Mouse (Mus musculus) spleen, embryonic (tissue): ENCODE results near the gene Ccdc92.

Experiments
- CTCF ChIA-PET: fragments of 350-600 bp; sonication (Branson Sonifier 250); formaldehyde crosslinking; loops from one replicate; lab custom pipeline; 2022; lab: Charles Lee

Gene Ccdc92

GRCm38 (mm10) chr5:124862013-124862866, at the start of gene Ccdc92, which contains the start of gene Zfp664:
TSS of gene Ccdc92 (minus strand) at chr5:124862424.
TSS of gene Zfp664 (plus strand) at chr5:124862691.
- CTCF ChIA-PET = interaction anchor here (0.6 kb wide), 1 partner anchor 37 kb away, joined by 4 read pairs; no protein-coding TSS in a partner anchor

DNA sequence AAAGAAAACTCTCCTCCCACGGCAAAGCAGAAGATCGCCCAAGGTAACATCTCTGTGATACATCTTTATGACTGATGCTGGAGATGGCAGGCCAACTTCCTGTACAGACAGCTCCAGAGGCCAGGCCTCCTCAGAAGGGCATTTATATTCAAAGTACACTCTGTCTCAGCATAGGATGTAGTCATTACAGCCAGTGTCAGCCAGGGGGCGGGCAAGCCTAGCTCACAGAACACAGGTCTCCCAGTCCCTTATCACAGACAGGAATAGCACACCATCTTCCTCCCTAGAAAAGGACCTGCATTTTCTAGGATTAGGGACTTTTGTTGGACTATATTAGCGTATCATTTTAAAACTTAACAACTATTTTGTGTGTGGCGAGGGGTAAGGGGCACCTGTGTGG, 46.6 kb upstream of the Ccdc92 start:
- CTCF ChIA-PET = interaction anchor here (1.0 kb wide), 1 partner anchor 362 kb away, joined by 3 read pairs; no protein-coding TSS in a partner anchor

- CTCF ChIA-PET = interaction anchor here (0.6 kb wide), 1 partner anchor 180 kb away, joined by 4 read pairs; no protein-coding TSS in a partner anchor
These were observed 44.7 kb upstream of the Ccdc92 start for GRCm38 (mm10) chr5:124906890-124907289.

GRCm38 (mm10) chr5:124903852-124904251, 41.6 kb upstream of the Ccdc92 start:
- CTCF ChIA-PET = no interaction called here

GRCm38 (mm10) chr5:124902195-124902594, 40.0 kb upstream of the Ccdc92 start:
- CTCF ChIA-PET = interaction anchor here (0.6 kb wide), 1 partner anchor 283 kb away, joined by 4 read pairs; no protein-coding TSS in a partner anchor

DNA sequence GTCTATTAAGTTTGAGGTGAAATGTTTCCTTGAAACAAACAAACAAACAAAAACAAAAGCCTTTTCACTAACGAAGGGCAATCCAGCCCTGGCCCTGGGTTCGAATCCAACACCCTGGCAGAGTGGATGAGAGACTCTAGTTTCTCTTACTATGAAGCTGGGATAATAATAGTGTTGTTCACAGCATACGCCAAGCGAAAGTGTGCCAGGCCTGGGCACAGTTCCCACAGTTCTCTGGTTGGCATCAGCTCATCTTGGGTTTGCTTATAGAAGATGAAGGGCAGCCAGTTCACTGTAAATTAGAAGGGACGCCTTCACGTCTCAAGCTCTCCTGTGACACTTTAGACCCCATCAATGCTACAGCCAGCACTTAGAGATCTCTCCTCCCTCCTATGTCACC, 39.5 kb upstream of the Ccdc92 start:
- CTCF ChIA-PET = interaction anchor here (0.6 kb wide), 1 partner anchor 403 kb away, joined by 6 read pairs; no protein-coding TSS in a partner anchor

DNA sequence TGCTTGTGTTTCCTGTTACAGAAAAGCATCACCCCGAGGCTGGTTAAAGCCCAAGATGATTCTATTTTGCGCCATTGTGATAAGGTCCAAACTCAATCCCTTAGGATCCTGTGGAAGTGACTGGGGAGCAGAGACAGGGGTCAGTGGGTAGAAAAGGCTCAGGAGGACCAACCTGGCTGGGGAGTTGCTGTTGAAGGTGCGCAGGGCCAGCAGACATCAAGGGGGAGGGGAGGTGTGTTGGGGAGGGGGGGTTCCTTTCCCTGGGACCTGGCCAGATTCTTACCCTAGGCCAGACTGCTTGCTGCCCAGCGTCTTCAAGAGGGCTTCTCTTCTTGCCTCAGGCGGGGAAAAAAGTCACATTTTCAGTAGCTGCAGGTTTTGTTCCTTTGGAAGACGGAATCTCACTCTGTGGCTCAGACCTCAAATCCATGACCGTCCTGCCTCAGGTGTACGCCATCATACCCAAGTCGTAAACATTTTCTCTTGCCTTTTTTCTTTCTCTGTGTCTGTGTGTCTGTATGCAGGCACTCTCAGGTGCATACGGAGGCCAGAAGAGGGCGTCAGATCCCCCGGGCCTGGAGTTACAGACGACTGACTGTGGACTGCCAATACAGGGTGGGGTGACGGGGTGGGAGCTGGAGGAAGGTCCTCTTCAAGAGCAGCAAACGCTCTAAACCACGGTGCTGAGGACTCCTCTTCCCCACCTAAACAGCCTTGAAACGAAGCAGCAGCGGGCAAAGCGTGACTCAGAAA, 38.7 kb upstream of the Ccdc92 start:
- CTCF ChIA-PET = interaction anchor here (0.6 to 1.6 kb wide), 4 partner anchors 370 to 963 kb away, joined by 3 to 12 read pairs (median 6); no protein-coding TSS in a partner anchor

DNA sequence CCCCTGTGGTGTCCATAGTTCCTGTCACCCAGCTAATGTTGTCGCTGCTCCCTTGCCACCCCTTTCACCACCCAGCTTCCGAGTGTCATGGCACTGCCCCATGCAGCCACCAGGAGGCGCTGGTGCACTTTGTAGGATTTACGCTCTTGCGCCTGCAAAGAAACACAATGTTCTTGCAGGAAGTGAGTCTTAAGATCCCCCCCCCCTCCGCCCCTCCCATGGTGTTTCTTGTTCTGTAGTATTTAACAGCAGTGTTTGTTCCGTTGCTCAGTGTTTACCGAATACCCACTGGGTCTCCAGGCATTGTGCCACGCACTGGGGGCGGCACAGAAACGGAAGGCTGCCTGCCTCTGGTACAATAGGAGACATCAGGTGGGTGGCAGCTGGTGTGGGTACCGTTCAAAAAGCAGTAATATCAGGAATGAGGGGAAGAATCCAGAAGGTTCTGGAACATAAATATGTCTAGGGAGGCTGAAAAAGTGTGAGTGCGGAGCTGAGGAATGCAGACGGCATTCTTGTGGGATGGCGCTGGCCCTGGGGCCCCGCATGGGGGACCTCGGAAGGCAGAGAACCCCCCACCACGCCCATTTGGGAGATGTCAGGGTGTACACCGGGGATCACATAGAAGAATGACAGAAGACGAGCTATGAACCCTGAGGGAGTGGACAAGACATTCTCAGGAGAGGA, 37.9 kb upstream of the Ccdc92 start:
- CTCF ChIA-PET = interaction anchor here (0.6 to 1.6 kb wide), 4 partner anchors 38 to 962 kb away, joined by 3 to 12 read pairs (median 4); partner anchors contain the start of gene Ccdc92

GRCm38 (mm10) chr5:124896135-124896534, 33.9 kb upstream of the Ccdc92 start:
- CTCF ChIA-PET = interaction anchor here (0.6 kb wide), 1 partner anchor 280 kb away, joined by 11 read pairs; no protein-coding TSS in a partner anchor

GRCm38 (mm10) chr5:124891921-124892370, 29.7 kb upstream of the Ccdc92 start:
- CTCF ChIA-PET = interaction anchor here (0.6 to 0.7 kb wide), 2 partner anchors 61 to 210 kb away, joined by 3 to 5 read pairs; no protein-coding TSS in a partner anchor

DNA sequence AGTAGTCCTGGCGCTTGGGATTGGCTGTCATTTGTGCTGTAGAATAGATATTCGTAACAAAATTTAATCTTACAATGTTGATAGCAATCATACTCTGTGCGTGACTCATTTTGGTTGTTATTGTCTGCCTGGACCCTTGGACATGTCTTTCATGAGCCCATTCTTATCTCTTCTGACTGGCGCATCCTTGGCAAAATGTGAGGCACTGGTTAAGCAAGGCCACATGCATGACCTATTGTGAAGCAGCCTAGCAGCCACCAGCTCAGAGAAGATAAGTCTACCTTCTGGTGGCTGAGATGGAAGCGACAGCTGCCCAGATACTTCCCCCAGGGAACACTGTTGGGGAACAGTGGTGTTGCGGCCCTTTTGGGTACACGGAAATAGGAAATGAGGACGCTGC, 26.4 kb upstream of the Ccdc92 start:
- CTCF ChIA-PET = no interaction called here

DNA sequence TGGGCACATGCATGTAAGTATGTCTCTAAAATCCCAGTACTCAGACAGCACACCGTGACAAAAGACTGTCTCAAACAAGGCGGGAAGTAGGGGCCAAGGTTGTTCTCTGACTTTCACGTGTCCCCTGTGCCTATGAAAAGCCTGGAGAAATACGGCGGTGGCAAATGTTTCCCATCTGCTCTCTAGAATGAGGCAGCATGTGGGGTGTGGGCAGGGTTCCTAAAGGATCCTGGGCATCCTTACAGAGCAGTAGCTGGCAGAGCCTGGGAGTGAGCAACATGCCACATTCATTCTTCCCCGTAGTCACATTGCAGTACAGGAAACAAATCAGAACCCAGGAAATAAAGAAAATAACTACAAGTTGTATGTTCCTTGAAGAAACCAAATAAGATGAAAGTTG, 21.7 kb upstream of the Ccdc92 start:
- CTCF ChIA-PET = no interaction called here

DNA sequence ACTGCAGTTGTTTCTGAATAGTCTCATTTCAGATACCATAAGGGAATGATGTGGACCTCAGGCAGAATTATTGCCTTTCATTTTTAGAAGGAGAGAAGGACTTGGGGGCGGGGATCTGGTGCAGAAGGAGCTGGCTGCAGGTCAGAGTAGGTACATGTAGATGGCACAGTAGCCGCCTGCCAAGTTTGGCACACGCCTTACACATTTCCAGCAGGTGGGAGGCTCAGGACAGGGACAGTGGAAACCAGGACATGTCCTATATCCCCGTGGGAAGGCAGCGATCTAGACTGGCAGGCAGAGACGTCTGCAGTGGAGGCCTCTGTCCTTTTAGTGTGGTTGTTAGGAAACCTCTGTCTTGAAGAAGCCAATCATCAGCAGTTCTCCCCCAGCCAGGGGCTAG, 17.6 kb upstream of the Ccdc92 start:
- CTCF ChIA-PET = no interaction called here

DNA sequence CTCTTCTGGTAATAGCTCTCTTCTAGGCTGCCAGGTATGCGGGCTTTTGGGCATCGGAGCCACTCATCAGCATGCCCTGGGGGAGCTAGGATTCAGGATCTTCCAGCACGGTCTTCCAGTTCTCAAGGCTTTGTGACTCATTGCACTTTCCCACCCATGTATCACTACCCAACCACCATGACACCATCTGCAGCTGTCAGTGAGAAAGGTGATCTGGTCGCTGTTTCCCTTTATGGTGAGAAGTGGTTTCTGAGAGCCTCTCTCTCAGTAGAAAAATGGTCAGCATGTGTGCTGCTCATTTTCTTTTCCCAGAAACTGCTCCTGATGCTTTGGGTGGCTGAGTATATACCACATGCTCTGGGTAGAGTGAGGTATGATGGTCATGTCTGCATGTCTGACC, 17.0 kb upstream of the Ccdc92 start:
- CTCF ChIA-PET = interaction anchor here (0.5 kb wide), 1 partner anchor 455 kb away, joined by 13 read pairs; no protein-coding TSS in a partner anchor

GRCm38 (mm10) chr5:124873890-124874601, 11.8 kb upstream of the Ccdc92 start:
- CTCF ChIA-PET = interaction anchor here (0.7 kb wide), 1 partner anchor 12 kb away, joined by 4 read pairs; no protein-coding TSS in a partner anchor

- CTCF ChIA-PET = no interaction called here
These were observed 10.9 kb upstream of the Ccdc92 start for GRCm38 (mm10) chr5:124873096-124873495.

- CTCF ChIA-PET = no interaction called here
These were observed 9.8 kb upstream of the Ccdc92 start for GRCm38 (mm10) chr5:124872033-124872432.

DNA sequence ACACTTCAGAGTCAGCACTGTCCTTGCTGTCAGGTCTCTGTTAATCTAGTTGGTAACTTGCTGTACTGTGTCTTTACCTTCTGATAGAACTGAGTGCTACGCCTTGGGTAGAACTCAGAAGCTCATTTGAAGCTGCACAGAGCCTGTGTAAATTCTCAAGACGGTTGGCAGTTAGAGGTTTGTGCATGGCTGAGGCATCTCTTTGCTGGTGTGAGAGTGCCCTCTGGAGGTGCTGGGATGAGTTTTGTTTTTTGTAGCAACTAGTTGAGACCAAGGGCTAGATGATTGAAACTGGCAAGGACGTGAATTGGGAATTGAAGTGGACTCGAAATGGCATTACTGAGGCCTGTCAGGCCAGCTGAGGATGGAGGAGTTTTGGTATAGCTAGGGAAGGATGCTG, 6.8 kb upstream of the Ccdc92 start:
- CTCF ChIA-PET = interaction anchor here (0.5 to 0.6 kb wide), 2 partner anchors 526 to 1523 kb away, joined by 3 to 5 read pairs; no protein-coding TSS in a partner anchor

GRCm38 (mm10) chr5:124862871-124863741, 882 bp upstream of the Ccdc92 start:
- CTCF ChIA-PET = no interaction called here
